Mouse (Mus musculus) heart, adult 9 months (tissue): ENCODE measurements around the gene Idnk.

Source experiments
- DNase-seq, 2 experiments: peaks; one replicate each; pipeline ENCODE4 v3.0.0; 2022; ENCODE audit warnings: low spot score in 2 of 2

Gene Idnk

DNA sequence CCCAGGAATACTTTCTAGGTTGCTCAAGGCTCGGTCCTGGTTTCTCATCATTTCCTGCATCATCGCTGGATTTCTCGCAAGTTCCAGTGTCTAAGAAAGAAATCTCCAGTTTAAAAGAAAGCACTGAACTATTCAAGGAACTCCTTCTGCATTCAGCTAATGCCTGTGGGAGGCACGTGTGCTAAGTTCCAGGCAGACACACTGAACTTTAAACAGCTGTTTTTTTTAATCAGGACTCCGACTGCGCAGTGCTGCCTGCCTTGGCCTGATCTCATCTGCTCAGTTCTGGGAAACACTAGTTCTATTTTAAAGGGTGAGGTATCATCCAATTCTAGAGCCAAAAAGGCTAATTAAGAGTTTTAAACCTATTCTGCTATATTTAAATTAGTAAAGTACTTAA lies 34.7 kb downstream of the Idnk start:
- DNase-seq, result no peak

DNA sequence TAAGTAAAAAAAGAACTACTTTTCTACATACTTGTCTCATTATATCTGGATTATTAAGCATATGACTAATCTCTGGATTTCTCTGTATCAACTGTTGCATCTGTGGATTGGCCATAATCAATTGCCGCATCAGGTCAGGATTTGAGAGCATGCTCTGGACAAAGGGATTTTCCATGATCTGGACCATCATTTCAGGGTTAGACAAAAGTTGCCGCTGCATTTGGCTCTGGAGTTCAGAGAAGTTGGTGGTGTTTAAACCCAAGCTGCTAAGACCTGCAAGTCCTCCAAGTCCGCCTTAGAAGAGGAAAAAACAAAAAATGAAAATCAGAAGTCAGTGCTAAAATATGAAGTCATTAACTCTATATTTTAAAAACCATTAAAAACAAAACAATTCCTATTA lies 35.8 kb downstream of the Idnk start:
- DNase-seq, result no peak

DNA sequence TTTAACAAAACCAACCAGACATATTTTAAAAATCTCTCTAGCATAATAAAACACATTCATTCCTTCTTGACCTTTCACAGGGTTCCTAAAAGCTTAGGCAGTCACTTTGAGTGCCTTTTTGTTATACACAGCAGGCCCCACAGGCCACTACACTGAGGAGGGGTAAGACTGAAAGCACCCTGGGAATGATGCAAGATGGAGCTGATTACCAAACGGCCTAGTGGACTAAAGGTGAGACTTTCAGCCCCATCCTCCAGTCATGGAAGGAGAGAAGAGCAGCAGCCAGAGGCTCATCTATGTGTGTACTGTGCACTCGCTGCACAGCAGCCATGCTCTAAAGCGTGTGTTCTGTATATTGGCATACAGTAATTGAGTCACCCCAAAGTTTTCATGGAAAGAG lies 37.5 kb downstream of the Idnk start:
- no peak for DNase-seq

DNA sequence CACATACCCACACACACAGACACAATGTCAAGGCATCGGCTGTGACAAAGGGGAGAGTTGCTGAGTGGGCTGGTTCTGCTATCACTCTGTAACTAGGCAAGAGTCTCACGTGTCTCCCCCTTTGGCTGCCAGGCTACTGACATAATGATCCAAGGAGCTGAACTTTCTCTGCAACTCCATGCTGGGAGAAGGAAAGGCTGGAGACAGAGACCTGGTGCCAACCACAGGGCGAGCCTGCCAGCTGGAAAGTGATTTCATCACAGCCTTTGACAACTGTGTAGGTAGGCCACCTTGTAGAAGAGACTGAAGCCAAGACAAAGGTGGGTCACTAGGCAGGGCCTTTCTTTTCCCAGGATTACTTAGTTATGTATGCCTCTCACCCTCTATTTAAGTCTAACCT lies 39.8 kb downstream of the Idnk start:
- no peak for DNase-seq

DNA sequence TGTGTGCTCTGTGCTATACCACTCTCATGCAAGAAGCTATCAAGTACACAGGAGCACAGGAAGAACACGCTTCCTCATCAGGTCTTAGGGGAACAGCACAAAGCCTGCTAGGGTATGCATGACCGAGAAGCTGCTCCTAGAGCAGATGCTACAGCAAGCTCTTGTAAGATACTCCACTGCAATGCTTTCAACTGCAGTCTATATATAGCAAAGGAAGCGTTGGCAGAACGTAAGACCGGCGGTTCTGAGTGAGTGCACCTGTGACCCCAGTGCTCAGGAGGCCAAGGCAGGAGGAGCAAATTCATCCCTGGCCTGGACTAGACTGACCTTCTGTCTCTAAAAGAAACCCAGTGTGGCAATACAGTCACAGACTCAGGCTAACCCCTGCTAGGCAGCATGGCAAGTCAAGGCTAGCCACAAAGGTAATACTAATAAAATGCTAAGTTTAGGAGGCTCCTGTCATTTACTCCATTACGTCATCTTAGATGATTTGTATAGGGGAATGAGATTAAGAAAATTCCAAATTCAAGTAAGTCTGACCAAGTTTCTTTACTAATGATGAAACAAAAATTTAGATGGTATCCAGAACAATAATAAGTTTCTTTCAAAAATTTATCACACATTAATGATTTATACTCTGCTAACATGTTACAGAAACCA lies 40.7 kb downstream of the Idnk start:
- no peak for DNase-seq

DNA sequence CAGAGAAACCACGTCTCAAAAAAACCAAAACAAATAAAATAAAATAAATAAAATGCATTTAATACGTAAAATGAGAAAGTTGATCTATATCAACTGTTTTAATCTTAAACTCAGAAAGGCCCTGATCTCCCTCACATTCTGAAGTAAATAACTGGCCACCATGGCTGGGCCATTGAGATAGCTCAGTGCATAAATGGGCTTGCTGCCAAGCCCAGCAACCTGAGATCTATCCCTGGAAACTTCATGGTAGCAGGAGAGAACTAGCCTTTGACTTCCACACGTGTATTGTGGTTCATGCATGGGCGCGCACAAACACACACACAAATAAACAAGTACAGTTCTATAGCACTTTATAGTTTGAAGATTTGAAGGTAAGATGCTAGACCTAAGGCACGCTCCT lies 43.9 kb downstream of the Idnk start:
- no peak for DNase-seq

DNA sequence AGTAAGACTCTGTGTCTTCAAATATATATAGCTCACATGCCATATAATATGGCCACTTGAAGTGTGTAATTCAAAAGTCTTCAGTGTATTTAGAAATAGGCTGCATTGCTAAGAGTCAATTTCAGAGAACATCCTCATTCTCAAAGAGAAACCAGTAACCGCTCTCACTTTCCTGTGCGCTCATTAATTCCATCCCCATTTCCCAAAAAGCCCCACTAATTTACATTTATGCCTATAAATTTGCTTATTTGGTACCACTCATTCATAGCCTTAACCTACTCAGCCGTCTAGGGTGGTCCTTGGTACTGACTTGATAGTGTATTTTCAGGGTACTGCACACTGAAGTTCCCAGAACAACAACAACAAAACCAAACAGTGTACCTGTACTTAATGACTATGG lies 44.5 kb downstream of the Idnk start:
- no peak for DNase-seq

DNA sequence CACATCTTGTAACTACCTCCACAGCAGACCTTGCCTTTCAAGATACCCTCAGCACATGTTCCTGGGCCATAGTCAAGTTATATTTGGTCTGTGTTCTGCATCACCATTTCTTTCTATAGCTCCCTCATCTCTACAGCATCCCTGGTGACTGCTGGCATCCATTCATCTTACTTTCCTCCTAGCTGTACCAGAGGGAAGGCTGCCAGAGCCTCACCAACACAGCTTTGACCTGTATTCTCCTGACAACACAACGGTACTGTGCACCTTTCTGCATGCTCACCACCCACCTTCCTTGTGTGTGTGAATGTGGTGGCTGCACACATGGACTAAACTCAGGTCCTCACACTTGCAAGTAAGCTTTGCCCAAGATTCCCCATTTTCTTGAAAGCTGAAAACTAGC lies 45.5 kb downstream of the Idnk start:
- DNase-seq, result no peak

DNA sequence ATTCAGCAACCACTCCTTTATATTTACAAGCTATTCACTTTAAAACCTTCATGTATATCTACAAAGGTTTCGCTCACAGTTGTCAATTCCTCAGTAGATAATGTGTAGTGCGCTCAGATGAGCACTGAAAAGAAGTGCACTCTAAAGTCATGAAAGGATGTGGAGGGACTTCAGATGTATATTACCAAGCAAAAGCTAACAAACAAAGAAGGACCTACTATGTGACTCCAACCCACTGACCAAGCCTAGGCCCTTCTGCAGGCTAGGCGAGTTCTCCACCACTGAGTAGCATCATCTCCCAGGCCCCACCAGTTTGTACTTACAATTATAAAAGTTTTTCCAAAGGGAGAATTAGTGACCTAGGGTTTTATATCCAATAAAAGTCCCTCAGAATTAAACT lies 46.8 kb downstream of the Idnk start:
- no peak for DNase-seq

DNA sequence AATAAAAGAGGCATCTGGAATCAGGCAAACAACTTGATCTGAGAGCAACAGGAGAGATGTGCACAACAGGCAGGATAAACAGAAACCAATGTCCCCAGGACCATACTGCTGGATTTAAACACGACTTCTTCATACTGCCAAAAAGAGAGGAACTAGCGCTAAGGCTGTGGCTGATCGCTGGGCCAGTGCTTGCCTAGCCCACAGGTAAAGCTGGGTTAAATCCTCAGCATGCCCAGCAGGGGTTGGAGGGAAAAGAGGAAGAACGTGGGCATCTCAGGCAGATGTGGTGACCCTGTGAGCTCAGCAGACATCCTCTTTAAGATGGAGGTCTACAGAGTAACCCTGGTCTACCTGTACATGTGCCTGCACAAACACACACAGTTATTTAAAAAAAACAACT lies 47.5 kb downstream of the Idnk start:
- no peak for DNase-seq

DNA sequence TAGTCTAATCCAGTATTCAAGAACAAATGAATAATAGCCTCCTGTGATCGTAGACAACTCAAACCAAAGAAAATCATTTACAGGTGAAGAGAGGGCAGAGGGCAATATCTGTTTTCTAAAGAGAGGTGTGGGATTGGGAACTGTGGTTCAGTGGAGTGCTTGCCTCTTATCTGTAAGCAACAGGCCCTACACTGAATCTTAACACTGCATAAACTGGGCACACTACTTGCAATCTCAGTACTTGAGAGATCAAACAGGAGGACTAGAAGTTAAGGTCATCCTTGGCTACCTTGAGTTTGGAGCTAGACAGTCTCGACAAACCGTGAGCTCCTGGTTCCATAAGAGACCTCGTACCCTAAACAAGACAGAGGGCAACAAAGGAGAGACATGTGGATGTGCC lies 48.6 kb downstream of the Idnk start:
- DNase-seq, result no peak

DNA sequence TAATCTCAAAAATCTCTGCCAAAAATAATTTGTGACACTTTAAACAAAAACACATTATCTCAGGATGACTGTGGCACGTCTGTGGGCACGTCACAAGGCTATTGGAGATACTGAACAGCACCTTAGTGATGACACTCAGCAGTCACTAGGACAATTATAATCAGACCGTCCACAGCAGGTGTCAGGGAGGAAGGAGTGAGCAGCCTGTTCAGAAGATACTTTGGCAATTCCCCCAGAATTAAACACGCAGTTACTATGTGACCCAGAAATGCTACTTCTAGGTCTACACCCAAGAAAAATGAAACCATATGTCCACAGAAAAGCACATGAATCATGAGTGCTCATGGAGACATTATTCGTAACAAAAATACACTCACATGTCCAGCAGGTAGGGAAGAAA lies 53.0 kb downstream of the Idnk start:
- no peak for DNase-seq

DNA sequence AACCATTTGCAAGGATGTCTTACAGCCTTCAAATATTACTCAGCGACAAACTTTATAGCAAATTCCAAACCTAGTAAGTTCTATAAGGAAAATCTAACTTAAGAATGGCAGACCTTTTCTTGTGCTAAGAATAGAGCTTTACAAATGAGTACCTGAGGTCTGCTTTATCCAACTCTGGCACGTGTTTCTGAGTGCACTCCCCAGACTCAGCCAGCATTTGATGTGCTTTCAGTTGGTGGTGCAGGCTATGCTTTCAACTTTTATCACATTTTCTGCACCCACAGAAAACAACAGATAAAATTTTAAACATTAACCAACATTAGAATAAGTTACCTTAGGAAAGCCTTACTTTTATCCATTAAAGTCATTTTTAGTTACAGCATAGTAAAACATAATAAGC lies 55.1 kb downstream of the Idnk start:
- no peak for DNase-seq

DNA sequence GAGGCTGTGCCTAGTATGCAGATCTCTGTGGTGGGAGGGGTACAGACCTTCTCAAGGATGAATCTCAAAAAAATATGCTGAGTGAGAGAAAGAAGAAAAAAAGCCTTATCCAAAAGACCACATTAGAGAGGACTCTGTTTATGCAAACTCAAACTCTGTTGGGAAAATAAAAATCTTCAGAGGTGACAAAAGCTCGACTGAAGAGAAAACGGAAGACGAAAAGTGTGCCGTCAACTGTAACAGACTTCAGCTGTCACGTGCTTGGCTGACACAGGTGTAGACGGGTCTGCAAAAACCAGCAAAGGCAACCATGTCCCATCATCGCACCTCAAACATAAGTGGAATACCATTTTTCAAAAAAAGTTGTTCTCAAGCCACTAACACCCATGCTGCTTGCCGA lies 56.4 kb downstream of the Idnk start:
- DNase-seq, result no peak
